ENCODE assay signal across 9 mouse cellular contexts in the genomic region with DNA sequence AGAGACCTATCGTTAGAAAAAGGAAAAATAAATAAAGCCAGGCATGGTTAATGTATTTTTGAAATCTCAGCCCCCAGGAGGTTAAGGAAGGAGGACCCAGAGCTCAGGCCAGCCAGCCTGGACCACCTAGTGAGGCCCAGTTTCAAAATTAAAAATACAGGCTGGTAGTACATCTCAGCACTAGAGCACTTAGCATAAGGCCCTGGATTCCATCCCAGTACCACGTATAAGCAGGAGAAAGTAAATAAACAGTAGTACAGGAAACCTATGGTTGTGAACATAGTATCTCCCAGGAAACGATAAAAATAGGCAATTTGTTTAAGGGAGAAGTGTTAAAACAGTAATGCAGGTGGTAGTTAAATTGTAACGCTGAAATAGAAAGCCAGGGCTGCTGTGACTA. TPM values are rescaled to one million over a fixed set of nuclear protein-coding genes. Genes with fewer than 3 reads are reported as not detected.
DNase-seq lines count a peak whose midpoint lies in the region; ATAC-seq and TF ChIP-seq lines count a peak whose summit lies in the region.
"Had no signal": no experiment of that assay in that cellular context is flagged by ENCODE, and none has a peak within 500 bp of the region (broad histone marks: within the 10 kb centered on the region; RNA-seq: fewer than 3 reads in every experiment).

No protein-coding gene starts in this region.

- H3ac ChIP-seq in myocyte (ENCODE audit: control insufficient read depth, insufficient read length), result no peak overlapping the region

- no peak for TF ChIP-seq POLR2A in myocyte (IDR thresholded peaks at IDR 0.05; ENCODE audit: insufficient read length, low read depth)

- TF ChIP-seq CTCF in kidney, postnatal 0 days (IDR thresholded peaks at IDR 0.05; ENCODE audit: low read depth), result no peak

- 16% methylated on average over 4 of the region's 4 CpGs for WGBS in kidney, postnatal 0 days
- 40% methylated on average over 4 of the region's 4 CpGs for WGBS in embryonic facial prominence, embryonic 11.5 days
- WGBS in intestine, embryonic 14.5 days, result 19% methylated on average over 4 of the region's 4 CpGs

- H3K27ac ChIP-seq in kidney, postnatal 0 days, result peak overlapping the region; percentile 79
- H3K27ac ChIP-seq in embryonic facial prominence, embryonic 11.5 days (replicated peaks; ENCODE audit: low read depth, low read length), result peak overlapping the region; percentile 49; the same call in 1 of the 2 replicates
- peak overlapping the region; percentile 65 for H3K27ac ChIP-seq in intestine, embryonic 14.5 days (ENCODE audit: low read depth)

- no peak for ATAC-seq in kidney, postnatal 0 days (replicated peaks; ENCODE audit: low FRiP score, low read depth)
- no peak for ATAC-seq in embryonic facial prominence, embryonic 11.5 days (replicated peaks; ENCODE audit: insufficient number of reproducible peaks, low FRiP score, low TSS enrichment, low read depth)
- no peak for ATAC-seq in intestine, embryonic 14.5 days (replicated peaks; ENCODE audit: low FRiP score, low TSS enrichment, low read depth)
- ATAC-seq in erythroid progenitor cell, adult 5-6 weeks (replicated peaks; ENCODE audit: low FRiP score, poor library complexity, severe bottlenecking), result no peak

- no peaks in the 10 kb centered on the region for H3K27me3 ChIP-seq in kidney, postnatal 0 days (ENCODE audit: insufficient read depth, low read length)
- no peaks in the 10 kb centered on the region for H3K27me3 ChIP-seq in embryonic facial prominence, embryonic 11.5 days (ENCODE audit: control insufficient read depth, insufficient read depth, low read length)
- no peaks in the 10 kb centered on the region for H3K27me3 ChIP-seq in intestine, embryonic 14.5 days (replicated peaks; ENCODE audit: control insufficient read depth, insufficient read depth, low read length)
- no peaks in the 10 kb centered on the region for H3K27me3 ChIP-seq in myocyte (ENCODE audit: control insufficient read depth, insufficient read depth, insufficient read length)

- H3K36me3 ChIP-seq in kidney, postnatal 0 days (ENCODE audit: insufficient read depth, low read length), result peaks cover 9% of the 10 kb centered on the region; the same call in 1 of the 2 replicates
- H3K36me3 ChIP-seq in embryonic facial prominence, embryonic 11.5 days (replicated peaks; ENCODE audit: control insufficient read depth, insufficient read depth, low read depth, low read length), result peaks cover 7% of the 10 kb centered on the region
- H3K36me3 ChIP-seq in intestine, embryonic 14.5 days (ENCODE audit: control insufficient read depth, insufficient read depth, low read length), result peaks cover 23% of the 10 kb centered on the region
- no peaks in the 10 kb centered on the region for H3K36me3 ChIP-seq in myocyte (ENCODE audit: control insufficient read depth, insufficient read depth)

- peaks cover 17% of the 10 kb centered on the region for H3K79me2 ChIP-seq in myocyte (ENCODE audit: control insufficient read depth, insufficient read depth)

- peak overlapping the region; percentile 34 for H3K4me3 ChIP-seq in kidney, postnatal 0 days (replicated peaks; ENCODE audit: low read depth, low read length)
- H3K4me3 ChIP-seq in embryonic facial prominence, embryonic 11.5 days (ENCODE audit: low read depth, low read length), result peak overlapping the region; percentile 23
- peak overlapping the region; percentile 37 for H3K4me3 ChIP-seq in intestine, embryonic 14.5 days (ENCODE audit: low read depth, low read length)
- H3K4me3 ChIP-seq in myocyte, result peak overlapping the region; percentile 37

- no peak for DNase-seq in kidney, postnatal 0 days (ENCODE audit: low spot score)
- DNase-seq in kidney, adult 11 months, result no peak
- no peak for DNase-seq in embryonic facial prominence, embryonic 11.5 days (ENCODE audit: low spot score)
- DNase-seq in intestine, embryonic 14.5 days (ENCODE audit: low spot score), result no peak
- no peak for DNase-seq in layer of hippocampus, postnatal 25 days (ENCODE audit: extremely low spot score in 1 of 2, low spot score in 1 of 2)
- DNase-seq in lung, adult 18-20 months, result no peak

- H3K9me3 ChIP-seq in kidney, postnatal 0 days (replicated peaks; ENCODE audit: low read length), result no peaks in the 10 kb centered on the region
- H3K9me3 ChIP-seq in embryonic facial prominence, embryonic 11.5 days (replicated peaks; ENCODE audit: control insufficient read depth, low read length), result no peaks in the 10 kb centered on the region
- H3K9me3 ChIP-seq in intestine, embryonic 14.5 days (ENCODE audit: control insufficient read depth, low read length), result no peaks in the 10 kb centered on the region

- peak overlapping the region; percentile 58 for H3K9ac ChIP-seq in kidney, postnatal 0 days (ENCODE audit: low read depth, low read length)
- H3K9ac ChIP-seq in embryonic facial prominence, embryonic 11.5 days (replicated peaks; ENCODE audit: low read length), result peak overlapping the region; percentile 37
- peak overlapping the region; percentile 54; the same call in 1 of the 2 replicates for H3K9ac ChIP-seq in intestine, embryonic 14.5 days (ENCODE audit: low read length)

- H3K4me2 ChIP-seq in kidney, postnatal 0 days (ENCODE audit: low read length), result peak overlapping the region; percentile 57
- peak overlapping the region; percentile 46 for H3K4me2 ChIP-seq in embryonic facial prominence, embryonic 11.5 days (ENCODE audit: low read depth, low read length)
- peak overlapping the region; percentile 68 for H3K4me2 ChIP-seq in intestine, embryonic 14.5 days (ENCODE audit: low read length)
- H3K4me2 ChIP-seq in myocyte (ENCODE audit: low read depth), result peak overlapping the region; percentile 78

- H3K4me1 ChIP-seq in kidney, postnatal 0 days (replicated peaks; ENCODE audit: insufficient read depth, low read length), result peaks cover 29% of the 10 kb centered on the region
- peaks cover 14% of the 10 kb centered on the region for H3K4me1 ChIP-seq in embryonic facial prominence, embryonic 11.5 days (ENCODE audit: control insufficient read depth, insufficient read depth, low read length)
- H3K4me1 ChIP-seq in intestine, embryonic 14.5 days (replicated peaks; ENCODE audit: control insufficient read depth, insufficient read depth, low read length), result peaks cover 37% of the 10 kb centered on the region

TF ChIP-seq in myocyte, 11 proteins besides CTCF, POLR2A, EP300 and RAD21 (continues in another document):
- TF ChIP-seq REST (IDR thresholded peaks at IDR 0.05; ENCODE audit: insufficient read depth, insufficient read length) (no peak), MYOD1 (IDR thresholded peaks at IDR 0.05; ENCODE audit: control insufficient read depth in 1 of 3, insufficient read length in 2 of 3, low read depth in 2 of 3) (no peak), CEBPB (IDR thresholded peaks at IDR 0.05; ENCODE audit: insufficient read depth, poor library complexity, severe bottlenecking) (no peak), E2F4 (IDR thresholded peaks at IDR 0.05; ENCODE audit: insufficient read depth) (no peak), SRF (IDR thresholded peaks at IDR 0.05; ENCODE audit: control insufficient read depth, insufficient read length, low read depth) (no peak)

RNA-seq across cellular contexts. Expression of a gene that starts 1.7 kb away (rescaled TPM):
- polyA plus RNA-seq in kidney, postnatal 0 days (2015; fragmentation: Nextera tagmentation; extraction: Ambion mirVana), result 15.2 and 17.3 TPM in 2 replicates
- 27.9 and 28.3 TPM in 2 replicates for polyA plus RNA-seq in embryonic facial prominence, embryonic 11.5 days (2014; fragmentation: Nextera tagmentation; extraction: Ambion mirVana)
- 29.5 and 29.6 TPM in 2 replicates for polyA plus RNA-seq in intestine, embryonic 14.5 days (2014; fragmentation: Nextera tagmentation; extraction: Ambion mirVana)
- 27.6 TPM for polyA plus RNA-seq in myocyte (2012; fragmentation: generic; extraction: Trizol)
- total RNA-seq in erythroid progenitor cell, adult 5-6 weeks (2015; ENCODE audit: low replicate concordance), result 4.6 and 6.1 TPM in 2 replicates
- 3.3 and 6.5 TPM in 2 replicates for total RNA-seq in erythroid progenitor cell, adult 5-6 weeks (2017; ENCODE audit: low replicate concordance)
- total RNA-seq in layer of hippocampus, postnatal 25 days (2021), result 10 to 100 TPM; 51.7 to 53.5 TPM

RNA-seq across cellular contexts. Expression of a gene that starts 11.1 kb away (rescaled TPM):
- polyA plus RNA-seq in kidney, postnatal 0 days (2015; fragmentation: Nextera tagmentation; extraction: Ambion mirVana), result 3.3 and 3.6 TPM in 2 replicates
- 4.3 and 5.3 TPM in 2 replicates for polyA plus RNA-seq in embryonic facial prominence, embryonic 11.5 days (2014; fragmentation: Nextera tagmentation; extraction: Ambion mirVana)
- polyA plus RNA-seq in intestine, embryonic 14.5 days (2014; fragmentation: Nextera tagmentation; extraction: Ambion mirVana), result 2.8 and 3.2 TPM in 2 replicates
- polyA plus RNA-seq in myocyte (2012; fragmentation: generic; extraction: Trizol), result 10.4 TPM
- total RNA-seq in erythroid progenitor cell, adult 5-6 weeks (2015; ENCODE audit: low replicate concordance), result not detected in 2 replicates
- not detected in 2 replicates for total RNA-seq in erythroid progenitor cell, adult 5-6 weeks (2017; ENCODE audit: low replicate concordance)
- total RNA-seq in layer of hippocampus, postnatal 25 days (2021), result 10 to 100 TPM; 44.9 to 48.3 TPM

RNA-seq across cellular contexts. Expression of a gene that starts 14.9 kb away (rescaled TPM):
- polyA plus RNA-seq in kidney, postnatal 0 days (2015; fragmentation: Nextera tagmentation; extraction: Ambion mirVana), result 0.09 TPM in 1 of 2 replicates, not detected in the other
- polyA plus RNA-seq in embryonic facial prominence, embryonic 11.5 days (2014; fragmentation: Nextera tagmentation; extraction: Ambion mirVana), result not detected in 2 replicates
- not detected in 2 replicates for polyA plus RNA-seq in intestine, embryonic 14.5 days (2014; fragmentation: Nextera tagmentation; extraction: Ambion mirVana)
- not detected for polyA plus RNA-seq in myocyte (2012; fragmentation: generic; extraction: Trizol)
- not detected in 2 replicates for total RNA-seq in erythroid progenitor cell, adult 5-6 weeks (2015; ENCODE audit: low replicate concordance)
- not detected in 2 replicates for total RNA-seq in erythroid progenitor cell, adult 5-6 weeks (2017; ENCODE audit: low replicate concordance)
- under 1 TPM; 0.17 to 0.70 TPM for total RNA-seq in layer of hippocampus, postnatal 25 days (2021)
- total RNA-seq: adrenal gland, adult 2 months had no signal
- polyA plus RNA-seq: adrenal gland, adult 2 months had no signal

RNA-seq across cellular contexts. Expression of a gene that starts 21.2 kb away (rescaled TPM):
- 0.53 and 0.57 TPM in 2 replicates for polyA plus RNA-seq in kidney, postnatal 0 days (2015; fragmentation: Nextera tagmentation; extraction: Ambion mirVana)
- polyA plus RNA-seq in embryonic facial prominence, embryonic 11.5 days (2014; fragmentation: Nextera tagmentation; extraction: Ambion mirVana), result not detected in 2 replicates
- 21.6 and 21.9 TPM in 2 replicates for polyA plus RNA-seq in intestine, embryonic 14.5 days (2014; fragmentation: Nextera tagmentation; extraction: Ambion mirVana)
- polyA plus RNA-seq in myocyte (2012; fragmentation: generic; extraction: Trizol), result 0.12 TPM
- total RNA-seq in erythroid progenitor cell, adult 5-6 weeks (2015; ENCODE audit: low replicate concordance), result not detected in 2 replicates
- not detected in 2 replicates for total RNA-seq in erythroid progenitor cell, adult 5-6 weeks (2017; ENCODE audit: low replicate concordance)
- total RNA-seq in layer of hippocampus, postnatal 25 days (2021), result not detected
- total RNA-seq: adrenal gland, adult 2 months had no signal

RNA-seq across cellular contexts. Expression of a gene that starts 22.1 kb away (rescaled TPM):
- polyA plus RNA-seq in kidney, postnatal 0 days (2015; fragmentation: Nextera tagmentation; extraction: Ambion mirVana), result 16.6 and 17.6 TPM in 2 replicates
- 34.8 and 36.3 TPM in 2 replicates for polyA plus RNA-seq in embryonic facial prominence, embryonic 11.5 days (2014; fragmentation: Nextera tagmentation; extraction: Ambion mirVana)
- 23.9 and 26.1 TPM in 2 replicates for polyA plus RNA-seq in intestine, embryonic 14.5 days (2014; fragmentation: Nextera tagmentation; extraction: Ambion mirVana)
- 90.3 TPM for polyA plus RNA-seq in myocyte (2012; fragmentation: generic; extraction: Trizol)
- 42.8 and 51.5 TPM in 2 replicates for total RNA-seq in erythroid progenitor cell, adult 5-6 weeks (2015; ENCODE audit: low replicate concordance)
- total RNA-seq in erythroid progenitor cell, adult 5-6 weeks (2017; ENCODE audit: low replicate concordance), result 37.7 and 52.8 TPM in 2 replicates
- 100 to 1,000 TPM; 111 to 113 TPM for total RNA-seq in layer of hippocampus, postnatal 25 days (2021)
